Mouse (Mus musculus) A20 (cell line): ENCODE data around the gene Gmeb1.
"Not testable (repeated sequence)": the region's sequence is repeated elsewhere in the genome, so short reads cannot be mapped to it uniquely, and the experiment has no call there.

Source experiments
- DNase-seq: peaks from one replicate; pipeline ENCODE4 v3.0.0-alpha.2; 2011; ENCODE audit warnings: low read depth, low spot score

Gmeb1 gene

GRCm38 (mm10) chr4:132222001-132222400 is 39.4 kb downstream of the Gmeb1 start:
- not testable (repeated sequence) for DNase-seq

GRCm38 (mm10) chr4:132218439-132218838 is 43.0 kb downstream of the Gmeb1 start:
- DNase-seq: not testable (repeated sequence)

GRCm38 (mm10) chr4:132217781-132218180 is 43.6 kb downstream of the Gmeb1 start:
- no peak for DNase-seq

GRCm38 (mm10) chr4:132216602-132217001 is 44.8 kb downstream of the Gmeb1 start:
- DNase-seq: no peak

GRCm38 (mm10) chr4:132214847-132215246 is 46.6 kb downstream of the Gmeb1 start:
- peak; percentile 69 for DNase-seq

- peak; percentile 98 for DNase-seq
These were observed 49.3 kb downstream of the Gmeb1 start, which contains the start of gene Ythdf2 for GRCm38 (mm10) chr4:132211953-132212734. Gene Ythdf2, minus strand, starts transcription at chr4:132212303.

- DNase-seq: peak; percentile 57
These were observed 50.1 kb downstream of the Gmeb1 start for GRCm38 (mm10) chr4:132211091-132211942.

- no peak for DNase-seq
These were observed 51.1 kb downstream of the Gmeb1 start for GRCm38 (mm10) chr4:132210325-132210724.

GRCm38 (mm10) chr4:132209299-132209698 is 52.1 kb downstream of the Gmeb1 start:
- DNase-seq: no peak

- DNase-seq: no peak
These were observed 54.1 kb downstream of the Gmeb1 start for GRCm38 (mm10) chr4:132207280-132207679.

GRCm38 (mm10) chr4:132198771-132199170 is 62.6 kb downstream of the Gmeb1 start:
- DNase-seq: no peak

GRCm38 (mm10) chr4:132198285-132198712 is 63.1 kb downstream of the Gmeb1 start:
- DNase-seq: peak; percentile 60

- no peak for DNase-seq
These were observed 66.4 kb downstream of the Gmeb1 start for GRCm38 (mm10) chr4:132194975-132195374.

GRCm38 (mm10) chr4:132194373-132194772 is 67.0 kb downstream of the Gmeb1 start:
- DNase-seq: no peak

GRCm38 (mm10) chr4:132187826-132188401 is 73.5 kb downstream of the Gmeb1 start:
- DNase-seq: no peak

GRCm38 (mm10) chr4:132183162-132183561 is 78.2 kb downstream of the Gmeb1 start:
- DNase-seq: no peak

GRCm38 (mm10) chr4:132181721-132182658 is 79.4 kb downstream of the Gmeb1 start:
- peak; percentile 86 for DNase-seq

- DNase-seq: no peak
These were observed 80.7 kb downstream of the Gmeb1 start for GRCm38 (mm10) chr4:132180710-132181109.

GRCm38 (mm10) chr4:132178630-132179059 is 82.8 kb downstream of the Gmeb1 start:
- DNase-seq: peak; percentile 81

GRCm38 (mm10) chr4:132176474-132176873 is 84.9 kb downstream of the Gmeb1 start:
- DNase-seq: no peak
